Mouse (Mus musculus) heart, adult 9 months (tissue): Measurements from ENCODE around the gene Fam234b.

Experiments
- DNase-seq, 2 experiments: peaks; one replicate each; pipeline ENCODE4 v3.0.0; 2022; ENCODE audit warnings: low spot score in 2 of 2

The Fam234b gene

DNA sequence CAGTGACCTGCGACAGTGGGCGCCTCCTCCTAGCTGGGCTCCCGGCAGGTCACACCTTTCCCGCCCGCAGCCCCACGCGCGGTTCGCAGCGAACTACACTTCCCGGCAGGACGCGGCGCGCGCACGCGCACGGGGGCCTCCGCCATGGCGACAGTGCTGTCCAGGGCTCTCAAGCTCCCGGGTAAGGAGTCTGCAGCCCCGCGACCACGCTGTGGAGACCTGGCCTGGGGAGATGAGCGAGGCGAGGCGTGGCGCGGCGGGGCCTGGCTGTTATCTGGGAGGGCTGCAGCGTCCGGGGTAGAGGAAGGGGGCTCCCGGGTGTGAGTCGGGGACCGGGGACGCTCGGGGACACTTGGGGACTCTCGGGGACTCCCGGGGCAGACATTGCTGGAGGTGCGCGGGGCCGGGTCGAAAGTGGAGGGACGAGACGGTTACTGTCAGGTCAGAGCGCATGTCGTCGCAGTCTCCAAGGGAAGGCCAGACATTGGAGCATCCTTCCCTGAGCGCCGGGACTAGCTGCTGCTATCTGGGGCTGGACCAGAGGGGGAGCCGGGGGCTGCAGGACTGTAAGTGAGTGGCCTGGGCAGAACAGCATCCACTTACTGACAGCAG, at the start of gene Fam234b, which contains the start of gene Hebp1:
Gene Fam234b, plus strand, starts transcription at position 57 of the 612 bp plus-strand sequence.
Gene Hebp1, minus strand, starts transcription at position 102 of the 612 bp plus-strand sequence.
- peak; percentile 65 to 74 for DNase-seq

DNA sequence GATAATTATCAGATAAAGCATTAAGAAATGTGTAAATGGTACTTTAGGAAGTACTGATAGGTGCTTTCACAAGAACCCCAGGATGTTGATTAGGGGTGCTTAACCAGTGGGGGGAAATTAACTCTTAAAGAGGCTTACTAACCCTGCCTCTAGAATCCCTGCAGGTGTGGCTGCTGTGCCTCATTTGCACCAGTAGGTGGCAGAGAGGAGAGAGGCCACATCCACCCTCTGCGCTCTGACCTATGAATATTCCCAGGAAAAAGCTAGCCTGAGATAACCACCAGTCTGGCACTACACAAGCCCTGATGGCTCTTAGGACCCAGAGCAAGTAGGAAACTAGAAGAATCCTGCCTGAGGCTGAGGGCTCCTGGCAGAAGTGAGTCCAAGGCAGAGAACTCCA, 49.3 kb upstream of the Fam234b start:
- no peak for DNase-seq

DNA sequence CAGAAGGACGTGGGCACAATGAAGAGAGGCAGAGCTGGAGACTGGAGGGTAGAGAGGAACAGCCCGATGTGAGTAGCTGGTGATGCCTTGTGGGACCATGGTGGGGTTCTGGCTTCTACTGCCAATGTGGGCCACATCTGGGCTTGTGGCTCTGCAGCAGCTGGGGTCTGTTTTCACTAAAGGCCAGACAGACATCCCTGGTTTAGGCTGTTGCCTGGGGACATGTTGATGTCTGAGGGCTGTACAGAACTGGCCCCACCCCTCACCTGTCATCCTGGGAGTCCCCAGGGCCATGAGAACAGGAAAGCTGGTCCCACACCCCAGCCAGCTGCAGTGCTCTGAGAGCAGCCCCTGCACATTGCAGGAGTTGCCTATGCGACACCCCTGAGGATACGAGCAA, 48.6 kb upstream of the Fam234b start:
- DNase-seq = no peak

DNA sequence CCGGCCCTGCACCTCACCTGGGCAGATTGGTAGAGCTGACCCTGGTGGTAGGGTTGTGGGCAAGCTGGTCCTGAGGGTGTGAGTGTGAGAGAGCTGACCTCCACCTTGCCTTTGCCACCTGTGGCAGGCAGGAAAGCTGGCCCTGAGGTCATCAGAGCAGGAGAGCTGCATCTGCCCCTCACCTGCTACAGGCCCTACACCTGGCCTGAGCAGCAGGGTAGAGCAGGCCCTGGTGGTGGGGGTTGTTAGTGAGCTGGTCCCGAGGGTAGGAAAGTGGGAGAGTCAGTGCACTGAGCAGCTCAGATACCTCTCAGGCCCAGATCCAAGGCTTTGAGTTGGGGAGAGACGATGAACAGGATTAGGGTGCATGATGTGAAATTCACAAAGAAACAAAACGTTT, 48.1 kb upstream of the Fam234b start:
- no peak for DNase-seq

DNA sequence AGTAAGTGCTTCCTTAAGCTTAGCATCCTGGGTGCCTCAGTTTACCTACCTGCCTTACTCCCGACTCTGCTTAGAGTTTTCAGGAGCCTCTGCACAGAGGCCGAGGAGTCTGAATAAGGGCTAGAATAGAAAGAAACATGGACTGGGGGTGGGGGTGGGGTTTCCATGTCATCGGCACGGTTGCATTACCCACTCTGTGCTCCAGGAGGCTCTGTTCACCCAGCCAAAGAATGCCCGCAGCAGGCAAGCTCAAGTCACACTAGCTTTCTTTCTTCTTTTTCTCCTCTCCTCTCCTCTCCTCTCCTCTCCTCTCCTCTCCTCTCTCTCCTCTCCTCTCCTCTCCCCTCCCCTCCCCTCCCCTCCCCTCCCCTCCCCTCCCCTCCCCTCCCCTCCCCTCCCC, 47.5 kb upstream of the Fam234b start:
- DNase-seq = no peak

DNA sequence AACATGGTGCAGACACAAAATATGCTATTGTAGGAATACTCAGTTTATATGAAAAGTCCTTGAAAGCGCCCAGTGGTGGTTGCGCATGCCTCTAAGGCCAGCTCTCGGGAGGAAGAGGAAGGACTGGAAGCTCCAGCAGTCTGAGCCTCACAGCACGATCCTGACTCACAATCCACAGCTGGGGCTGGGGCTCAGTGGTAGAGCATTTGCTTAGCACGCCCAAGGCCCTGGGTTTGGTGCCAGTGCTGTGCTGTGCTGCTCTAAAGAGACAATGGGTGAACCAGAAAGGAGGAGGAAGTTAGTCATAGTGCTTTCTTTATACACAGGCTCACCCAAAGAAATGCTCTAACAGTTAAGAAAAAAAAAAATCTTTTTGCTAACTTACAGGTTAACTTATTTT, 44.1 kb upstream of the Fam234b start:
- DNase-seq = no peak

DNA sequence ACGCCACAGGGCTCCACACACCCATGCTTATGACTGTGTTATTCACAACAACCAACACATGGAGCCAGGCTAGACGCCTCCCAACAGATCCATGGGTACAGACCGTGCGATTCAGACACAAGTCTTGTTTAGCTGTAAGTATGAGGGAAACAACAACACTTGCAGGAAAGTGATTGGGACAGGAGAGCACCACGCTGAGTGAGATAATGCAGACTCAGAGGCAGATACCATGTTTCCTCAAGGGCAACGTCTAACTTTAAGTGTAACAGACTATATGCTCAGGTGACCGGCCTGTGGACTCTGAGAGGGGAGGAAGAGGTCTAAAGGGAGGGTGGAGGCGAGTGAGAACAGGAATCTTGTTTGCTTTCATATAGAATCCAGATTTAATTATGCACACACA, 41.2 kb upstream of the Fam234b start:
- no peak for DNase-seq

DNA sequence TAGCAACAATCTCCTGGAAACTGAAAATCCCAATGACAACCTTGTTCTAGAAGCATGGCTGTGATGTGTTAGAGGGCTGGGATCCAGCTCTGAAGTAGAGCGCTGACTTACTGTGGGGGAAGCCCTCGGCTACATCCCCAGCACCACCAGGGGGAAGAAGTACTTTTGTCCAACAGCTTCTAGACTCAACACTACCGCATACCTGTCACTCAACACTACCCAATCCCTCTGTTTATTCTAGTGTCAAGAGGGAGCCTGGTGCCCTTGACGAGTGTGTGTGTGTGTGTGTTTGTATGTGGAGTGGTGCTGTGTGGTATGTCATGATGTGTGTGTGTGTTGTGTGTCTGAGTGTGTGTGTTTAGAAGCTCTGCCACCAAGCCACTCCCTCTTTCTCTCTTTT, 40.3 kb upstream of the Fam234b start:
- peak in 1 of 2 experiments; percentile 16 for DNase-seq

DNA sequence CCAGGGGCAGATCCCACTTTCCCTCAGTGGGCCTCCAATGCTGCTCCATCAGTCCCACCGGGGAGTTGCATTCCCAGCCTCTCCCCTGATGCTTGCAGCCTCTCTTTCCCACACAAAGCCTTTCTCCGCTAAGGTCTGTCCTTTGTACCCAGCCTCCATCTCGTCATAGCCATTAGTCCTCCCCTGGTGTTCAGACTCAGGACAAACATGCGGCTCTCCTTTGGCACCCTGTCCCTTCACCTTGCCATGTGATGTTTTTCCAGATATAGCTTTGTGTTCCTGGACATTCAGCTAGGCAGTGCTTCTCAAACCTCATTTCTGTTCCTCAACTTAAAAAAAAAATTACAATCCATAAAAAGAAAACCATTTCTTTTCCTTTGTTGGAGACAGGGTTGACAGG, 39.3 kb upstream of the Fam234b start:
- no peak for DNase-seq

DNA sequence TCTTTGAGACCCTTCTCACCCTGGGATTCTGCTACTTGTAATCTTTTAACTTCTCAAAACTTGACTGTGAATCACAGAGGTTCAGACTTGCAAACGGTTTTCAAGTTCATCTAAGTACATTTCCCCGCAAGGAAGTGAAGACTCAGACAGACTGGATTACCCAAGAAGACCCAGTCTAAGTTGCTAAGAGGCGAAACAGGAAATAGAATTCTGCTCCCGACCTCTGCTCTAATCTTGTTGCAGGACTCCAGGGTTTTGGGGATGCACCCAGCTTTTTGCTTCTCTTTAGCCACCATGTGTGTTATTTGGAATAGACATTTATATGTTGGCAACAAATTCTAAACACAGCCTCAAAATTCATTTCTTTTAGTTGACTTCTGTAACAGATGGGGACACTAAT, 36.4 kb upstream of the Fam234b start:
- DNase-seq = no peak

DNA sequence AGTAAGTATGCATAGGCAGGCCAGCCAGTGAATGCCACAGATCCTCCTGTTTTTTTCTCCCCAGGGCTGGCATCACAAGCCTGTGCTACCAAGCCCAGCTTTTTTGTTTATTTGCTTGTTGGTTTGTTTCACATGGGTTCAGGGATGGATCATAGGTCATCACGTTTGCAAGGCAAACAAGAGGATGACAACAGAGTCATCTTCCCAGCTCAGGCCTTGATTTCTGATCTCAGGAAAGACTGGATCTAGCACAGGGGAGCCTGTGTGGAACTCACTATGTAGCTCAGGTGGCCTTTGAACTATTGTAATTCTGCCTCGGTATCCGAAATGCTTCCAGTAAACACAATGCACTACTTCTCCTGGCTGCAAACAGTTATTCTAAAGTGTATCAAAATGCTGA, 35.5 kb upstream of the Fam234b start:
- no peak for DNase-seq

DNA sequence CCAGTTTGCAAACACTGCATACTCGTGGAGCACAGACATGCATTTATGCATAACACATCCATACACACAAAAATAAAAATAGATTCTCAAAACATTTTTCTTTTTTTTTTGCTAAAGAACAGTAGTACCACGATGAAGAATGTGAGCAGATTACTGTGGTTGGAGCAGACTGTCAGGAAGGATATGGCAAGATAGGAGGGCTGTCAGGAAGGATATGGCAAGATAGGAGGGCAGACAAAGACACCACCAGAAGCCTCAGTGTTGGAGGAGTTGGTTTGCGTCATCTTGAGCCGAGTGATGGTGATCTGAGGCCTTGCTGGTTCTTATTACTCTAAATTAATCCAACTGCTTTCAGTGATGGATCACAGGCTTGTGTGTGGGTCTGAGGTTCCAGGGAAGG, 34.9 kb upstream of the Fam234b start:
- no peak for DNase-seq

DNA sequence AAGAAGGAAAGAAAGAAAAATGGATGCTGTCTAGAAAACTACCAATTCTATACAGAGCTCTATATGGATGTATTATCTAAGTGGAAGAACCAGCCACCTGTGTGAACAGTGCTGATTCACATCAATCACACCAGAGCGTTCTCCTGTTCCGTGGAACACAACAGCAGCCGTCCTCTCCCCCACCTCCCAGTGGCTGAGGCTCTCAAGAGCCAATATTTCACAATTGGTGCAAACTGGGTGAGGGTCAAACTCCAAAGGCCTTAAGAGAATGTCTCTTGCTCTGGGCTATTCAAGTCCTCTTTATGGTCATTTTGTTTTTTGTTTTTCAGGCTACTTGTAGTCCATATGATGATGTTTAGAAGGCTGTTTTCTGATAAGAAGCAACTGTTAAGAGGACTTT, 32.6 kb upstream of the Fam234b start:
- no peak for DNase-seq

DNA sequence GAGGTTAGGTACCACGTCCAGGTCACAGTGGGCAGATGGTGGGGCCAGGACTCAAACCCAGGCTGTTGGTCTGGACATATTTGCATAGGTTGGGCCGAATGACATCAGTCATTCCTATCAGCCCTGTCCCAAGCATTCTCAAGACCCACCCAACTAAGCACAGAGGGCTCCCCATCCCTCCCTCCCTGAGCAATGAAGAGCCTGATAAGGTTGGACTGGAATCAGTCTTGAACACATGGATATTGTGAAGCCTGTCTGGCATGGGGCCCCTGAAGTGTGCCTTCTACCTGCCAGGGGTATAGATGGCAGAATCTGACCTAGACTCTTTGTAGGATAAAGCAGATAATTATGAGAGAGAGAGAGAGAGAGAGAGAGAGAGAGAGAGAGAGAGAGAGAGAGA, 32.1 kb upstream of the Fam234b start:
- no peak for DNase-seq

DNA sequence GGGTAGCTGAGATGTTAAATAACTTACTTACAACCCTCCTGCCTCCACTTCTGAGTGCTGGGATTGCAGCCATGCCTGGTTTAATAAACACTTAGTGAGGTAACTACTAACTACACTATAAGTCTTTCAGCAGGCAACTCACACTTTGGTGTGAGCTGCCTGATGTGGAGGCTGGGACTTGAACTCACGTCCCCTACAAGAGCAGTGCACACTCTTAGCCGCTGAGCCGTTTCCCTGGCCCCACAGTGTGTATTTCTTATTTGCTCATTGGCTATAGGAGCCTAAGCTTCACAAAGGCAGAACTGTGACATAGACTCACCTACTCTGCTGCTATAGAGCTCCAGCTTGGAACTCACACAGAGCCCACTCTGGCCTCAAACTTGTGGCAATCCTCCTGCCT, 31.5 kb upstream of the Fam234b start:
- no peak for DNase-seq

DNA sequence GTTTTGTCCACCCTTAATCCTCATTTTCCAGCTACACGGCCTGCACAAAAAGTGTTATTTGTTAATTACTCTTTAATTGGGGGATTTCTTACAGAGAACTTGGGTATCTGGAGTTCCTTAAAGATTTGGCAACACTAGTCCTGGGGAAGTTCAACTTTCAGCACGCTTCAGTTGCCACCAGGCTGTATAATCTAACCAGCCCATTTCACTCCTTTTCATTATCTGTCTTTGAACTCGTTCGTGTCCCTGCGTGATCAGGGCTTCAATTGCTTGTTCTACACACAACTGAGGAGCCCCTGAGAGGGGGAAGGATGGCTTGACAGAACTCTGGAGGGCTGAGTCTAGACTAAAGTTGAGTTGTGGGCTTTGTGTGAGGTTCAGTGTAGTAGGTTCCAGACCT, 31.1 kb upstream of the Fam234b start:
- no peak for DNase-seq

DNA sequence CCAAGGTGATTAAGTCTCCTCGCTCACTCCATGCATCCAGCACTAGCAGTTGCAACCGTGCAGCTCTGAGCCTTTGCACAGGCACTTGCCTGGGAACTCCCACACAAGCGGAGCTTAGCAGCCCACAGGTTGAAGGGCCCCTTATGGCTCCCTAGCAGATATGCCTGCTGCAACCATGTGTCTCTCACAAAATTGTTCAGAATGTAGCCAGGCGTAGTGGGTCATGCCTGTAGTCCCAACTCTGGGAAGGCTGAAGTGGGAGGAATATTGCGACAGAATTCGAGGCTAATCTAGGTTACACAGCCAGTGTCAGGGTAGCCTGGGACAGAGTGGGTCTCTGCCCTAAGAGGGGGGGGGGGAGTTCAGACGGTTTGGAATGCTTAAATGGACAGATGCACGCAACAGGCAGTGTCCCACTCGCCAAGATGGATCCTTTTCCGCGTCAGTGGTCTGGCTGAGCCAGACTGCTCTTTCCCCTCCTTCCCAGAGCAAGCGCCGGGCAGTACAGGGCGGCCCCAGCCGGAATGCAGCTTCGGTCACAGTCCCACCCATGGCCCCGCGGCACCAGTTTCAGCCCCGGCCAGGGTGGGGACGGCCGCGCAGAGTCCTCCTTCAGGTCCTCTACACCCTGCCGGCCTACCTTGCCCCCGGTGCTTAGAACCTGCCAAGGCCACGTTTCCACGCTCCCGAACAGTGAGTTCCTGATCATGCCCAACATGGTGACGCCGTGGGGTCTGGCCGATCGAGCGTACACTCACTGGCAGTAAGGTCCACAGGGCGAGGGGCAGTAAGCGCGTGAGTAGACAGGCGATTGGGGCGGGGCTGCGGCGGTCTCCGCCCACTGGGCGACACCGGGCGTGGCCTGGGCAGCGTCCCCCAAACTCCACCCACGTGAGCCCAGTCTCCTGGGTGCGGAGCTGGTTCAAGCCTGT, 30.1 kb upstream of the Fam234b start:
- peak; percentile 83 to 88 for DNase-seq

DNA sequence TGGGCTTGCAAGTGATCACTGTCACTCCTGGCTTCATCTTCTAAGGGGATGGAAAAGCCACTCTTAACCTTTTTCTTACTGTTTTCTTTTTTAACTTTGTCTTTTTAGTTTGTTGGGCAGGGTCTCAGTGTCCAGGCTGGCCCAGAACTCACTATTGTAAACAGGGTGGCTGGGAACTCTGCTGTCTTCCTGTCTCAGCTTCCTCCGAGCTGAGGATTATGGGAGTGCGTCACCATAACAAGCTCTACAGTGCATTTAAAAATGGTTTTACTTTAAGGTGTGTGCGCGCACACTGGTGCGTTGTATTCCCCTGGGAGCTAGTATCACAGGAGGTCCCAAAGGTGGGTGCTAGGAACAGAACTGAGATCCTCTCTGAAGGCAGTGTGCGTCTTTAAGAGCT, 29.3 kb upstream of the Fam234b start:
- DNase-seq = peak; percentile 42 to 47

DNA sequence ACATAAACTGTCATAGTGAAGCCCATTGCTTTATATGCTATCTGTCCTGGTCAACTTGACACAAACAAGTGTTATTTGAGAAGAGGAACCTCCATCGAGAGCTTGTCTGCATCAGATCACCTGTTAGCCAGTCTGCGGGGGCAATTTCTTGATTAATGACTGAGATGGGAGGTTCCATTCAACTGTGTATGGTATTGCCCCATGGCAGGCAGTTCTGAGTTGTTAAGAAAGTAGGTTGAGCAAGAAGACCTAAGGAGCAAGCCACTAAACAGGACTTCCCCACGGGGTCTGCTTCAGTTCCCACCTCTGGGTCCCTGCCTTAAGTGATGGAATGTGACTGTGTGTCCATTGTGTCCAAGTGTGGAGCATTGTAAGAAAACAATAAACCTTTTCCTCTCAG, 28.5 kb upstream of the Fam234b start:
- DNase-seq = no peak

DNA sequence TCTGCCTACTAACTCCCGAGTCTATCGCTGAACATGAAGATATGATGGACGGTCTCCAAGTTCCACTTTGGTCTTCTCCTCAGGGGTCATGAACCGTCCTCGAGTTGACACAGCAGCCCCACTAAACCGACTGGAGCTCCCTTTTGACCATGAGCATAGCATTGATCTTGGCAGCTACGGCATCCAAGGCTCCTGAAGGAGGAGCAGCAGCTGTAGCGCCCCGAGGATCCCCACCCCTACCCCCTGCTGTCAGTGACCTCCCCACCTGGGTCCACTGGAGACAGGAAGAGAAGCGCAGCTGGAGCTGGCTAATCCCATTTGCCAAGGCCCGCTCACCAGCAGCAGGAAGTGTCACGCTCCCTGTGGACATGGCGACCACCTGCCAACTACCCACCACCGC, 26.0 kb upstream of the Fam234b start:
- no peak for DNase-seq

DNA sequence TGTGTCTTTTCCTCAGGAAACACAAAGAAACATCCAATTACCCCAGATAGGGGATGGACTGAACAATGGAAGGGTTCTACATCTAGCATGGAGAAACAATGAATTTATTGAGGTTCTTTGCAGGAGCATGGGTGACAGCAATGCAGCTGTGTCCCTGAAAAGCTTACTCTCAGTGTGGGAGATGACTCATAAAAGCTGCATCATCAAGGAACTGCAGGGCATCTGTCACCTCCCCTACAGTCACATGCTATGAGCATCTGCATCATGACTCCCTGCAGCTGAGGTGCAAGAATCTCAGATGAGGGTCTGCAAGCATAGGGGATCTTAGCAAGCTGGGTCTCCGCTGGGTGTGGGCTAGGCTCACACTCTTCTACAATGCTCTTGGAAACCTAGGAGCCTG, 22.8 kb upstream of the Fam234b start:
- no peak for DNase-seq

DNA sequence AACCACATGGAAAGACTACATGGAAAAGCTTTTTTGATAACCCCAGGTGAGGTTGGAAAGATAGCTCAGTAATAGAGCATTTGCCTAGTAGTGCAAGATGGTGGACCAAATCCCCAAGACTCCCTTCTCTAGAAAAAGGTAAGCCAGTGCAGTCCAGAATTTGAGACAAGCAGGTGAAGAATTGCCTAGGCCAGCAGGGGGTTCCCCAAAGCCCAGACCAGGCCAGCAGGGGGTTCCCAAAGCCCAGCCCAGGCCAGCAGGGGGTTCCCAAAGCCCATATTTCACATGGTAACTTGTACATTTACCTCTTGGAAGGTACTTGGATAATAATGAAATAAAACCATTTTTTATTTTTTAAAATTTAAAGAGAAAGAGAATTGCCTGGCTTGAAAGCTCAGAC, 20.5 kb upstream of the Fam234b start:
- DNase-seq = no peak

DNA sequence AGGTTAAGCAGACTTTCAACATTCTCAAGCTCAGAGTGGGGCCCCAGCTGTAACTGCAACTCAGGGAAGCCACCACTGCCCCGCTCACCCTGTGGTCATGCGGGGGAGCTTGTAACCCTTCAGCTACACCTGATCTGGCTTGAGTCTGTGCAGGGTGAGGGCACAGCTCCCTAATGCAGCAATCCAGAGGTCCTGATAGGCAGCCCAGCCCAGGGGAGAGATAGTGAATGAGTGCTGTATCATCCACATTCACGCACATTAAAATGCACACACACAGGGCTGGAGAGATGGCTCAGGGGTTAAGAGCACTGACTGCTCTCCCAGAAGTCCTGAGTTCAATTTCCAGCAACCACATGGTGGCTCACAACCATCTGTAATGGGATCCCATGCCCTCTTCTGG, 19.2 kb upstream of the Fam234b start:
- DNase-seq = no peak
